Mouse (Mus musculus): ENCODE results near the gene Exoc6.

The Exoc6 gene

DNA sequence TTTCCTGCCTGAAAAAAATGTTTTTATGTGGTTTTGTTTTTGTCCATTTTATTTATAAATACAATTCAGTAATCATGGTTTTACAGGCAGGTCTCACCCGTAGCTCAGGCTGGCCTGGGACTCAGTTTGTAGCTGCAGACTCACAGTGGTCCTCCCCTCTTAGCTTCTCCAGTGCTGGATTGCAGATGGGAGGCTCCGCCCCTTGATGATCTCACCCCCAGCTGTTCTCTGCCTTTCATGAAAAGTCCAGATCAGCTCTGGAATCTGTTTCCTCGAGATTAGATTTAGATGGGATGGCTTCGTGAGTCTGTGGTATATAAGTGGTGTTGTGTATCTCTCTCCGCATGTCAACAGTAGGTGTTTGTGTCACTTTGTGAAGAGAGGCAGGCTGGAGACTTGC is 24.6 kb downstream of the Exoc6 start:
- no peak for DNase-seq (ENCODE audit: low spot score in 2 of 2)

- no peak for DNase-seq (ENCODE audit: low spot score in 2 of 2)
Observed at GRCm38 (mm10) chr19:37579607-37580006, 29.4 kb downstream of the Exoc6 start.

DNA sequence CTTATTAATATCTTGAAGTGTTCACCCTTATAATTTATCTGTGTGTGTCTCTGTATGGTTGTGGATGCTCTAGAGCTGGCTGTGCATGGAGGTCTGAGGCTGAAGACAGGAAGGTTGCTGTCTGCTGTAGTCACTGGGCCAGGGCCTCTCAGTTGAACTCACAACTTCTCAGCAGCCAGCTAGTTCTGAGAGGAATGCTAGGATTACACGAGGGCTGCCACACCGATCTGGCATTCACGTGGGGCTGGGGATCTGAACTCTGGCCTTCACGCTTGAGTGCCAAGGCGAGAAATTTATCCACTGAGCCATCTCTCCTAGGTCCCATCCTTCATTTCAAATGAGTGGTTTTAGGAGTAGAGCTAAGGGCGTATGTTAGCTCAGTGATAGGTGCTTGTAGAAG is 30.2 kb downstream of the Exoc6 start:
- DNase-seq (ENCODE audit: low spot score in 2 of 2): no peak

GRCm38 (mm10) chr19:37585210-37585609 is 35.0 kb downstream of the Exoc6 start:
- no peak for DNase-seq (ENCODE audit: low spot score in 2 of 2)

GRCm38 (mm10) chr19:37585684-37586083 is 35.5 kb downstream of the Exoc6 start:
- no peak for DNase-seq (ENCODE audit: low spot score in 2 of 2)

GRCm38 (mm10) chr19:37590544-37590943 is 40.3 kb downstream of the Exoc6 start:
- no peak for DNase-seq (ENCODE audit: low spot score in 2 of 2)

- no peak for DNase-seq (ENCODE audit: low spot score in 2 of 2)
Observed at GRCm38 (mm10) chr19:37601968-37602848, 52.0 kb downstream of the Exoc6 start.

DNA sequence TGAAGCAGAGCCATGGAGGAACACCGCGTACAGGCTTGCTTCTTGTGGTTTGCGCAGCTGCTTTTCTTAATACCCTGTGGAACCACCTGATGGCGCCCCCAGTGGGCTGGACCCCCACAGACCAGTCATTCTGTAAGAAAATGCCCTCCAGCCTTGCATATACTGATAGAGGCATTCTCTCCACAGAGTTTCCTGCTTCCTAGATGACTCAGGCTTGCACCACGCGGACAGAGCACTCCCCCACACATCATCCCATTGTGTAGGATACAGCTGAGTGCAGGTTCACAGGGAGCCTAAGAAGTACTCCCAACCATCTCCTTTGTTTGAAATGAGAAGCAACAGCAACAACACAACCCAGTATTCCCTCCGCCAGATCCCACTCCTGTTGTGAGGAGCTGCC is 59.8 kb downstream of the Exoc6 start:
- no peak for DNase-seq (ENCODE audit: low spot score in 2 of 2)

DNA sequence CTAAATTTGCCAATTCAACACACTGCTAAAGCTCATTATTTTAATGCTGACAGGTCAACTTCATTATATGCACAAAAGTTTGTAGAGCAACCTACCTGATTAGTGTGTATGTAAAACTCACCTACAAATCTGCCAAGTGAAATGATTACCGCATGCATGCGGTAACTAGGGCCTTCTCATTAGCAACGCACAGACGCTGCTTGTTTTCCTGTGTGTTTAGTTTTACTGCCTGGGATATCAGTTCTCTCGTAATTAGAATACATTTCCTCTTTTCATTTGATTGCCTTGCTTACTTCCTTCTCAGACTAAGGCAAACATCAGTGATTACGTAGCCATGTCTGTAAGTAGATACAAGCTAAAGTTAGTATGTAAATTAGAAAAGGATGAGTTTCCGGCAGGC is 62.7 kb downstream of the Exoc6 start:
- no peak for DNase-seq (ENCODE audit: low spot score in 2 of 2)

GRCm38 (mm10) chr19:37615039-37615630 is 64.9 kb downstream of the Exoc6 start:
- no peak for DNase-seq (ENCODE audit: low spot score in 2 of 2)

DNA sequence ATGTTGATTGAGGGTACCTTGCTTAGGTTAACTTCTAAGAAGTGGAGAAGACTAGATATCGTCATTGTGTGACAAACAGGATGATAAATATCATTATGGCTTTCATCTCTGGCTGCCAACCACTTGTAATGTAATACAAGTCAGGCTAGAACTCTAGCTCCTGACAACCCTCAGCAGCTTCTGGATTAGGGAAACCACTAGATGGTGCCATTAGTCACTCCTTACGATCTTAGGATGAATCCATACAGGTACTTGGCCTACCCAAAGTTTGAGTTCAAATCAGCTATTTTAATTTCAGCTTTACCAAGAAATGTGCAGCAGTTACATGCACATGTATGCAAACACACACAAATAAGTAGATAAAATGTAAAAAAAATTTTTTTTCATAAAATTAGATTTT is 97.8 kb downstream of the Exoc6 start:
- no peak for DNase-seq (ENCODE audit: low spot score in 2 of 2)

DNA sequence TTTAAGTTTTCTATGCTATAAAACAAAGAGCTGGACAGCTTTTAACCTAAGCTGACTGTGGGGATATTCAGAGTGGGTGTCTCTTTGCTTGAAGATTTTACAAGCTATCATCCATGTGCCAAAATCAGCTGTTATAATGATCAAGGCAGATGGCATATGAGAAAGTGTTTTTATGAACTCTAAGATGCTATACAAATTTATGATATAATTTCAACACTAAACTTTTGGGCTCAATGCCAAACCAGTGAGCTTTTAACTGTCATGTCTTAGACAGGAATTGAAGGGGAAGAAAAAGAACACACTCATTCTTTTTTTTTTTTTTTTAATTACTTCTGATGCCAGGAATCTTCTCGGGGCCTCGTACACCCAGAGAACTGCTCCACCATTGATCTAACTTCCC is 100.3 kb downstream of the Exoc6 start:
- no peak for DNase-seq (ENCODE audit: low spot score in 2 of 2)

GRCm38 (mm10) chr19:37654012-37654411 is 103.8 kb downstream of the Exoc6 start:
- DNase-seq (ENCODE audit: low spot score in 2 of 2): no peak

GRCm38 (mm10) chr19:37656441-37656840 is 106.2 kb downstream of the Exoc6 start:
- no peak for DNase-seq (ENCODE audit: low spot score in 2 of 2)

DNA sequence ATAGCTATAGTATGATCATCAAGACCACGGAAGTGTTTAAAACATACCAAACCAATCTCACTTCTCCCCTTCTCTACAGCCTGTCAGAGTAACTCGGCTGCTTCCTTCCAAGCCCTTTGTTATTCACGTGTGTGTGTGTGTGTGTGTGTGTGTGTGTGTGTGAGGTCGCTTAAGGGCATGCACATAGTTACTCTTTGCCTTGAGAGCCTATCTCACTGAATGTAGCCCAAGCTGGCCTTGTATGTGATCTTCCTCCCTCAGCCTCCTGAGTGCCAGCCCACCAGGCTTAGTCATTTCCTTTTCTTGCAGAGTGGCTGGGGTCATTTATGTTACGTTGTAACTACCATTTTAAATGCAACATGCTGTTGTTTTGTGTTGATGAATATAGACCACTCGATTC is 115.0 kb downstream of the Exoc6 start:
- DNase-seq (ENCODE audit: low spot score in 2 of 2): no peak

- DNase-seq (ENCODE audit: low spot score in 2 of 2): no peak
Observed at GRCm38 (mm10) chr19:37667855-37668594, 117.8 kb downstream of the Exoc6 start.

DNA sequence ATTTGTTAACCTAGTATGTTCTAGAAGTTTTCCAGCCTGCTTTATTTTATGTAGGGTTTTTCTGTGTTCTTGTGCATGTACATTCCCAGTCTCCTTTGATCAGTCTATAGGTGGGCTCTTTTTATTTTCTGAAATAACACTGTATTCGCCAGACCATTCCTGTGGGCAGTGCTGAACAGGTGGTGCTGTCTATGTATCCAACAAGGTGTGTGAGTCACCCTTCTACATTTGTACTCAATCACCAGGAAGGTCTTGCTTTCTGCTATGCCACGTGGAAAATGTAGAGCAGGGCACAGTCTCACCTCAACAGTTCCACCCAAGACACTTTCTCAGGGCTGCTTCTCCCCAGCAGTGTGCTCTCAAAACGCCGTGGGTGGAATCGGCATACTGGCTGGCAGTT is 118.4 kb downstream of the Exoc6 start:
- no peak for DNase-seq (ENCODE audit: low spot score in 2 of 2)

- DNase-seq (ENCODE audit: low spot score in 2 of 2): no peak
Observed at GRCm38 (mm10) chr19:37669486-37669885, 119.3 kb downstream of the Exoc6 start.

GRCm38 (mm10) chr19:37673393-37673792 is 123.2 kb downstream of the Exoc6 start:
- DNase-seq (ENCODE audit: low spot score in 2 of 2): no peak

- DNase-seq (ENCODE audit: low spot score in 2 of 2): no peak
Observed at GRCm38 (mm10) chr19:37685281-37685680, 135.1 kb downstream of the Exoc6 start, which contains the start of gene Cyp26c1. TSS of gene Cyp26c1 (plus strand) at chr19:37685581.

- DNase-seq (ENCODE audit: low spot score in 2 of 2): no peak
Observed at GRCm38 (mm10) chr19:37686347-37686746, 136.1 kb downstream of the Exoc6 start.
